Mouse (Mus musculus) gastrocnemius, adult 2 months (tissue): ENCODE data around the gene Pus1. TPM values are rescaled to one million over a fixed set of nuclear protein-coding genes. Genes with fewer than 3 reads are reported as not detected.

Experiments
- DNase-seq: peaks from one replicate; pipeline ENCODE4 v3.0.0; 2022
- H3K27ac ChIP-seq: fragments of 200-600 bp; 2 replicates; pipeline ENCODE4 v1.8.1; 2022; ENCODE audit warnings: mild to moderate bottlenecking
- H3K4me3 ChIP-seq: fragments of 200-600 bp; 2 replicates; pipeline ENCODE4 v1.8.1; 2022; ENCODE audit warnings: mild to moderate bottlenecking, moderate library complexity
- CTCF ChIP-seq: fragments of 200-600 bp; IDR thresholded peaks from 2 replicates; pipeline ENCODE4 v1.8.1; 2022; ENCODE audit warnings: antibody characterized with exemption, mild to moderate bottlenecking, moderate library complexity
- intact Hi-C: fragments of 180-260 bp; cut with DNase I; formaldehyde crosslinking; loops from one replicate; pipeline ENCODE4 v1.15.1; 2025
- total RNA-seq, 2 experiments: library from RNA; stranded (reverse); gene quantifications; 2 replicates each; pipeline ENCODE4 v1.2.3; 2021

Gene Pus1
- total RNA-seq, 2 experiments from 2014 or later = 8.7 to 13.8 TPM

GRCm38 (mm10) chr5:110804012-110804743, 23.7 kb upstream of the Pus1 start:
- no peak for DNase-seq
- Histone ChIP-seq H3K4me3 (no peak overlapping the region), H3K27ac (peak overlapping the region; percentile 7; the same call in 1 of the 2 replicates)
- intact Hi-C loops = no loop called here
- no peak for TF ChIP-seq CTCF

DNA sequence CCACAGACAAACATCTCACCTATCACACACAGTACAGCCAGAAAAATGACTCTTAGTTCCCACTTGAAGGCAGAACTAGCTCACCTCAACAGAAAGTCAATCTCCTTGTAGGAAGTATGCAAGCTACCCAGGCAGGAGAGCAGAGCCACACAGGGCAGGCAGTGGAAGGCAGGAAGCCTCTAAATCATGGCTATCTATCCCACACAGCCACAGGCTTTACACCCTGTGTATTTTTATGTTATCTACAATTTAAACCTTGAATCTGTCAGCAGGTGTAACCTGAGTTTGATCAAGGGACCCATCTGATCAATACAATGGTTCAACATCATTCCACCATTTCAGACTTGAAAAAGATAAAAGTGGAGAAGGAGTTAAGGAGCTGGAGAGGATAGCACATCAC, 22.4 kb upstream of the Pus1 start:
- no peak overlapping the region for H3K4me3 ChIP-seq
- intact Hi-C loops = no loop called here
- DNase-seq = no peak
- no peak for TF ChIP-seq CTCF
- peak overlapping the region; percentile 69 for H3K27ac ChIP-seq

DNA sequence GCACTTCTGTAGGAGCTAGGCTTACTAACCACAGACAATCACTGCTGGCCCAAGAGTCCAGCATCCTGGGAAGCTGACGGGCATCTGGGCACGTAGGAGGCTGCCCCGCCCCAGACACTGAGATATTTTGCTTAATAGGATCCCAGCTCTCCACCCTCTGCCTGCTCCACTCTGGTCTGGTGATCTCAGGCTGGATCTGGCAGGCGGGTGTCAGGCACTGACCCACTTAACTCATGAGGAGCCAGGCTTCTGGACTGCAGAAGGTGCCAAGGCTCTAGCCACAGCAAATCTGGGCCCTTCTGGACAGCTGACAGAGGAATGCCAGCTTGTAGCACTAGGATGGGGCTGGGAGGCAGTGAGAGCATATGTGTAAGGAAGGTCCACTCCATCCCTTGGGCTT, 21.7 kb upstream of the Pus1 start:
- intact Hi-C loops = no loop called here
- peak; percentile 68 for DNase-seq
- H3K4me3 ChIP-seq = peak overlapping the region; percentile 15; the same call in 1 of the 2 replicates
- TF ChIP-seq CTCF = no peak
- H3K27ac ChIP-seq = peak overlapping the region; percentile 69

DNA sequence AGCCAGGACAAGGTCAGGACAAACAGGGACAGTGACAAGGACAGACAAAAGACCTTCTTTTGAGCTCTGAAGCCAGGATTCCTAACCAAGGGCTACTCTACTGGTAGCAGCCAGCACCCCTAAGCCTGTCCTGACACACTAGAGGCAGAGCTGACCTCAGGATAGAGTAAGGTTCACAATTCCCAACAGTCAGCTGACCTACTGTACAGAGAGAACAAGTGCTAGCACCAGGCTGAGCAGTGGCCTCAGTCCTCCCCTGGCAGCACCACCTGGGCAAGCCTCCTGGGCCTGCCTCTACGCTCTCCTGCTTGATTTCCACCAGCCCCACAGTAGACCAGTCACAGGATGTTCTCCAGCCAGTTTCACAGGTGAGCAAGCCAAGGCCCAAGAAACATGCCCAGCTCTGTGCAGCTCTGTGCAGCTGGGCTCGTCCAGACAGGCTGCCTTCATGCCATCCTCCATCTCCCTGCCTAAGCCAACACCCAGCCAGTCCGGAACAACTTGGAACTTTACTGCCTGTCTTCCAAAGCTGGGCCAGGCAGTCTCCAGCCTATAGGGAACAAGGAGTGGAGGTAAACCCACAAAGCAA, 20.7 kb upstream of the Pus1 start:
- Histone ChIP-seq H3K27ac (peak overlapping the region; percentile 69), H3K4me3 (no peak overlapping the region)
- no peak for DNase-seq
- no peak for TF ChIP-seq CTCF
- intact Hi-C loops = no loop called here

DNA sequence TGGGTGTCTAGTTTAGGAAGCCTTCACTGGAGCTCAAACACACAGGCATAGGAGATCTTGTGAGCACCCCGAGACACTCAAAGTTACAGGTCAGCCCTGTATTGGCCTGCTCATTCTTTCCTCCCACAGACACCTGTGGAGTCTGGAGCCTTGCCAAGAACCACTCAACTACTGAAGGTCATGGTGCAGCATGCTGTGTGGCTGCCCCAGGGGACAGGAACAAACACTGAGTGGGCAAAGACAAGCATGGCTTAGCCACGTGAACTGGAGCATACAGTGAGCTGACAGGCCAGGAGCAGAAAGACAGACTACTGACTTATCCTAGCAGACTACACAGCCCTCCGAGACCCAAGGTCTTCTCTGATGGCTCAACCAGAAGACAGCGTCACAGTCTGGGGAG, 17.2 kb upstream of the Pus1 start:
- intact Hi-C loops = no loop called here
- TF ChIP-seq CTCF = no peak
- Histone ChIP-seq H3K27ac (peak overlapping the region; percentile 13; the same call in 1 of the 2 replicates), H3K4me3 (no peak overlapping the region)
- no peak for DNase-seq

- intact Hi-C loops = no loop called here
- DNase-seq = peak; percentile 46
- Histone ChIP-seq H3K4me3 (no peak overlapping the region), H3K27ac (no peak overlapping the region)
- no peak for TF ChIP-seq CTCF
Observed at GRCm38 (mm10) chr5:110794363-110794762, 13.9 kb upstream of the Pus1 start.

DNA sequence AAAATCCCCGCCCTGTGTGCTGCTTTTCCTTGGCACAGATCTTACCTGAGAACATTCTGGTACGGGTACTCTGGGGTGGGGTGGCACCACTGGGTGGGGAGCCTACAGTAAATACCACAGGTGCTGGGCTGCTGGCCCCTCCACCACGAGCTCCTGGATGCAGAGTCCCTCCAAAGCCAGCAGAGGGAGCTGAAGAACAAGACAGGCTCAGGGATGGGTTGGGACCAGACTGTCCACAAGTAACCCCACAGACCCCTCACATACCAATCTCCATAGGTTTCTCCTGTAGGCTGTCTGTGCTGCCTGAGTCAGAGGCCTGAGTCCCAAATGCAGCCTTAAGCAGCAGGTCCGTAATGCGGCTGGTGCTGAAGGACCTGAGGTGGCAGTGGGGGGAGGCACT, 8.2 kb upstream of the Pus1 start:
- DNase-seq = peak; percentile 46
- Histone ChIP-seq H3K27ac (no peak overlapping the region), H3K4me3 (no peak overlapping the region)
- TF ChIP-seq CTCF = peak; percentile 87
- intact Hi-C loops = no loop called here

GRCm38 (mm10) chr5:110786081-110786835, 5.8 kb upstream of the Pus1 start:
- DNase-seq = no peak
- intact Hi-C loops = no loop called here
- Histone ChIP-seq H3K4me3 (no peak overlapping the region), H3K27ac (no peak overlapping the region)
- TF ChIP-seq CTCF = peak; percentile 39; the same call in 1 of the 2 replicates

DNA sequence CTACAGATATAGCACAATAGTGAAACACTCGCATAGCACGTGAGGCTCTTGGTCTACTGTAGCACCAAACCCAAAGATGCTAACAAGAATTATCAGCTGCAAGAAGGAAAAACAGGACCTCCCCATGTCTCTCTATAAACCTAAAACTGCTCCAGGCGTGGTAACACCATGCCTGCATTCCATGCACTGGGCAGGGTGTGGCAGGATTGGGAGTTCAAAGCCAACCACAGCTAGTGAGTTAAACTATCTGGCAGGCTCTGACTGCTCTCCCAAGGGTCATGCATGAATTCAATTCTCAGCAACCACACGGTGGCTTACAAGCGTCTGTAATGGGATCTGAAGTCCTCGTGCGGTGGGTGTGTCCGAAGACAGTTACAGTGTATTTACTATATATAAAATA, 2.7 kb upstream of the Pus1 start:
- TF ChIP-seq CTCF = no peak
- intact Hi-C loops = no loop called here
- H3K4me3 ChIP-seq = no peak overlapping the region

DNA sequence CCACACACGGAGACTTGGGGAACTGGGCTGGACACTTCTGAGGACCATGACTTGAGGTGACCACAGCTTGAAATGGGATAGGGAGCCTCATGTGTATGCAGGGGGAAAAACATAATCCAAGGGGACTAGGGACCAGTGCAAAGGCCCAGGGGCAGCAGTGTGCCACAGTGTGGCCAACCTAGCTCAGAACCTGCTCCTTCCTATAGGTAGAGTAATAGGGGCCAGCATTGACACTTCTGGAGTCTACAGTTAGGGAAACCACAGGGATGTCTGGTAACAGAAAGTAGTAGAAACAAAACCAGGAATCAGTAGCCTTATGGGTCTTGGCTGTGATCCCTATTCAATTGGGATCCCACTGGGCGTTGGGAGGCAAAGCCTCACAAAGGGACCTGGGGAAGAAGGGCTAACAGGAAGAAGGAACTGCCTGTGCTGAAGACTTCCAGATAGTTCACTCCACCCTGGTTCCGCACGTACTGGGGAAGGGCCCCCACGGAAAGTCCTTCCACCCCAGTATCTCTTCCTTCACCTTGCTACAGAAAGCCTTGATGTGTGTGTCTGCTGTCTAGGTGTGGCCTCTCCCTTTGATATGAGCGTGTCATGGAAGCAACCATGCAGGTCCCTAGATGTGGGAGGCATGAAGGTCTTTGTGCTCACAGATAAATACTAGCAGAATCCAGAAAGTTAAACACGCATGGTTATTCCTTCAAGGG, 1.2 kb upstream of the Pus1 start:
- DNase-seq = no peak
- TF ChIP-seq CTCF = no peak
- intact Hi-C loops = loop anchor here (2.0 kb wide), 1 partner anchor 57 kb away; the partner anchor contains the start of genes Chek2 and Hscb
- Histone ChIP-seq H3K4me3 (no peak overlapping the region), H3K27ac (no peak overlapping the region)

More for the DNA sequence above, 2.7 kb upstream of the Pus1 start:
- no peak for DNase-seq
- H3K27ac ChIP-seq = no peak overlapping the region

DNA sequence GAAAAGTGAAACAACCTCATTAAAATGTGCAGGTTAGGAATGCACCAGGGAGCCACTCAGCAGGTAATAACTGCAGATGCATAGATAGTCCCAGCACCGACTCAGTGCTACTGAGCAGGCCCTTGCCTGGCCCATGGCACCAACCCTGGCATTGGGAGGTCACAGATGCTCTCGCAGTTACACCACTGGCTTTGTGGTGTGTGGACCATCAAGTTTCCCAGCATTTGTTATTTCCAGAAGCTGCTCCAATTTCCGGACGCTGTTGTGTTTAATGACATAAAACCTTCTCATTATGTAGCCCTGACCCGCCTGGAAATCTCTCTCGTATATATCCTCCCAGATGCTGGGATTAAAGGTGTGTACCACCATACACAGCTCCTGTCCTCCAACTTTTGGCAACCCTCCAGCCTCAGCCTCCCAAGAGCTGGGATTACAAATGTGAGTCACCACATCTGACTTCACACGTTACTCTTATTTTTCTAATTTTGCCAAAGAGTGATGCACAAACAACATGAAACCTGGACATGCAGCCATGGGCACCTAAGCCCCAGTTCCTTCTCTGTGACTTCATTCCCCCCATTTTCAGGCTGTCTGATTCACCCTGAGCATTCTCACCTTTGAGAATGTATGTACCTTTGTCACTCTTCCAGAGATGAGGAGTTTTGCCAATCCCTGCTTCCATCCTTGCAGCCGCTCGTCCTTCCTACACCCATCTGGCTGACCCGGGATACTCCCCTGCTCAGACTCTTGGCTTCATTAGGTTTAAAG, 486 bp upstream of the Pus1 start:
- no peak for TF ChIP-seq CTCF
- DNase-seq = peak; percentile 51
- intact Hi-C loops = loop anchor here (2.0 kb wide), 1 partner anchor 58 kb away; the partner anchor contains the start of genes Chek2 and Hscb
- Histone ChIP-seq H3K27ac (peak overlapping the region; percentile 83), H3K4me3 (peak overlapping the region; percentile 87)
